Mouse (Mus musculus): ENCODE results near the gene Trnt1. TPM values are rescaled to one million over a fixed set of nuclear protein-coding genes. Genes with fewer than 3 reads are reported as not detected.

The Trnt1 gene
- polyA plus RNA-seq, 1 experiment from 2014 or later: 56.7 TPM

DNA sequence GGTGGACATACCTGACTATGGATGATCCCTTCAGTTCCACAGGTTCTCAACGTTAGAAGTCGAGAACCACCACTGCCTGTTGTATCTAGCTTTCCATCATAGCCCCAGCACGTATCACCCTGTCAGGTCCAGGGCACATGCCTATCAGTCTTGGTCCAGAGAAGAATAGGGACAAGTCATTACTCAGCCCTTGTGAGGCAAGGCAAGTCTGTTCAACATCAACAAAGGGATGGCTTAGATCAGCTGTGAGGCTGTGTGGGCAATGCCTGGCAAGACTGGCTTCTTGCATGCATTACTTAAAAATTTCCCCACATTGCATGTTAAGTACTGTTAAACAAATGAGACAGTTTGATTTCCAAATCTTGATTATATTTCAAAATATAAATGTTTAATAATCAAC, 21.1 kb upstream of the Trnt1 start:
- no peak overlapping the region for H3K27ac ChIP-seq
- H3K27me3 ChIP-seq: no peaks in the 10 kb centered on the region
- H3K9ac ChIP-seq: no peak overlapping the region
- 78% methylated on average over 3 of the region's 3 CpGs for WGBS
- no peak for ATAC-seq (ENCODE audit: borderline replicate concordance, extremely low read depth, low FRiP score, low TSS enrichment)
- H3K4me1 ChIP-seq: no peaks in the 10 kb centered on the region
- H3K9me3 ChIP-seq: no peaks in the 10 kb centered on the region
- H3K4me2 ChIP-seq: no peak overlapping the region
- H3K4me3 ChIP-seq: no peak overlapping the region
- no peaks in the 10 kb centered on the region for H3K36me3 ChIP-seq

GRCm38 (mm10) chr6:106748887-106749388, 20.0 kb upstream of the Trnt1 start, which contains the start of gene Il5ra:
Gene Il5ra, minus strand, starts transcription at chr6:106749037.
- Histone ChIP-seq H3K27me3 (no peaks in the 10 kb centered on the region), H3K36me3 (no peaks in the 10 kb centered on the region), H3K4me1 (no peaks in the 10 kb centered on the region), H3K9ac (no peak within 1 kb of the TSS), H3K27ac (no peak within 1 kb of the TSS), H3K9me3 (no peaks in the 10 kb centered on the region), H3K4me3 (no peak within 1 kb of the TSS), H3K4me2 (no peak within 1 kb of the TSS)
- no peak for ATAC-seq (ENCODE audit: borderline replicate concordance, extremely low read depth, low FRiP score, low TSS enrichment)
- WGBS: 49% methylated on average over 6 of the region's 6 CpGs

- Histone ChIP-seq H3K27ac (no peak overlapping the region), H3K27me3 (no peaks in the 10 kb centered on the region), H3K4me3 (no peak overlapping the region), H3K4me1 (no peaks in the 10 kb centered on the region), H3K4me2 (no peak overlapping the region), H3K9ac (no peak overlapping the region), H3K36me3 (no peaks in the 10 kb centered on the region), H3K9me3 (no peaks in the 10 kb centered on the region)
- ATAC-seq (ENCODE audit: borderline replicate concordance, extremely low read depth, low FRiP score, low TSS enrichment): no peak
- 79% methylated on average over 7 of the region's 7 CpGs for WGBS
These were observed 18.6 kb upstream of the Trnt1 start for GRCm38 (mm10) chr6:106750291-106750690.

DNA sequence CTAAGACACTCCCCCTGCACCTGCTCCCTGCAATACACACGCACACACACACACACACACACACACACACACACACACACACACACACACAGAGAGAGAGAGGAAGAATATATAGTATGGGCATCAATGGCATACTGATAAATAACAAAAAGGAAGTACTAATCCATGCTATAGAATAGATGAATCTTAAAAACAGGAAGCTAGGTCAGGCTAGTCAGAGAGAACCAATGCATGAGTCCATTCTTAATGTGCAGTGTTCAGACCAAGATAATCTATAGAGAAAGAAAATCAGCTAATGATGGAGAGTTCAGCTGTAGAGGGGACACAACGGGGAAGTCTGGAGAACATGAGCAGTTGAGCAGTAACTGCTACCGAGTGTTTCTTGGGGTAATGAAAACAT, 10.6 kb upstream of the Trnt1 start:
- ATAC-seq (ENCODE audit: borderline replicate concordance, extremely low read depth, low FRiP score, low TSS enrichment): no peak
- no peaks in the 10 kb centered on the region for H3K27me3 ChIP-seq
- WGBS: 67% methylated on average over 3 of the region's 3 CpGs
- H3K4me1 ChIP-seq: no peaks in the 10 kb centered on the region
- H3K4me3 ChIP-seq: no peak overlapping the region
- H3K36me3 ChIP-seq: no peaks in the 10 kb centered on the region
- no peak overlapping the region for H3K27ac ChIP-seq
- H3K9me3 ChIP-seq: no peaks in the 10 kb centered on the region
- H3K9ac ChIP-seq: no peak overlapping the region
- no peak overlapping the region for H3K4me2 ChIP-seq

GRCm38 (mm10) chr6:106760473-106761218, 8.3 kb upstream of the Trnt1 start:
- Histone ChIP-seq H3K9me3 (no peaks in the 10 kb centered on the region), H3K4me1 (no peaks in the 10 kb centered on the region), H3K4me3 (no peak overlapping the region), H3K4me2 (no peak overlapping the region), H3K36me3 (no peaks in the 10 kb centered on the region), H3K9ac (no peak overlapping the region), H3K27ac (no peak overlapping the region), H3K27me3 (no peaks in the 10 kb centered on the region)
- ATAC-seq (ENCODE audit: borderline replicate concordance, extremely low read depth, low FRiP score, low TSS enrichment): no peak
- WGBS: 80% methylated on average over 3 of the region's 3 CpGs

DNA sequence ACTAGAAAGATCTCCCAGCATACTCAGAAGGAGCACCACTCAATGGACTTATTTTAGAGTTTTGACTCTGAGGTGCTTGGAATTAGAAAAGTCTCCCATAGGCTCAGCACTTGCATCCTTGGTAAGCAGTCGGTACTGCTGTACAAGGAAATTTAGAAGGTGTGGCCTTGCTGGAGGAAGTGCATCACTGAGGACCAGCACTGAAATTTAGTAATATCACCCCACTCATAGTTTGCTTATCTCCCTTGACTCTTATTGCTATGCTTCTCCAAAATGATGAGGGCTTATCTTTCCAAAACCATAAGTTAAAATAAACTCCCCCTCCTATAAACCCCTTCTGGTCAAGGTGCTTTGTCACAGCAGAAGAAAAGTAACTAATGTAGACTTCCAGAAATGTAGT, 7.4 kb upstream of the Trnt1 start:
- Histone ChIP-seq H3K4me1 (no peaks in the 10 kb centered on the region), H3K27ac (no peak overlapping the region), H3K9me3 (no peaks in the 10 kb centered on the region), H3K27me3 (no peaks in the 10 kb centered on the region), H3K36me3 (no peaks in the 10 kb centered on the region), H3K4me2 (no peak overlapping the region), H3K4me3 (no peak overlapping the region), H3K9ac (no peak overlapping the region)
- no peak for ATAC-seq (ENCODE audit: borderline replicate concordance, extremely low read depth, low FRiP score, low TSS enrichment)
- 60% methylated on average over 1 of the region's 1 CpGs for WGBS

DNA sequence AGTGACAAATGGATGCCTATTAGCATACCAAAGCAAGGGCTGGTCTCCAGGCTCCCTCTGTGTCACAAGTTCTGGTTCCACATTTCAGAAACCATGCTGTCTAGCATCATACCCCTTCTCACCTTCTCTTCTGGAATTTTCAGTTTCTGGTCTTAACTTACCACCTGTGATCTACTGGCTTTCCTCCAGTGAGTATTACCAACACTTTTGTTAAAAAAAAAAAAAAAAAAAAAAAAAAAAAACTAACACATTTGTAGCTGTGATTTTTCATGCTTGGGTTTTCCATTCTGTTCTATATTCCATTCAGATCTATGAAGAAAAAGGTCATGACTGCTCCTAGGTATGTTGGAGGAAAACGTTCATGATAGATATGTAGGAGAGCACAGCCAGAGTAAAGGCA, 3.0 kb upstream of the Trnt1 start:
- WGBS: 64% methylated on average over 1 of the region's 1 CpGs
- no peak for ATAC-seq (ENCODE audit: borderline replicate concordance, extremely low read depth, low FRiP score, low TSS enrichment)
- Histone ChIP-seq H3K27ac (no peak overlapping the region), H3K27me3 (no peaks in the 10 kb centered on the region), H3K9me3 (no peaks in the 10 kb centered on the region), H3K9ac (no peak overlapping the region), H3K36me3 (no peaks in the 10 kb centered on the region), H3K4me1 (peaks cover 8% of the 10 kb centered on the region), H3K4me2 (no peak overlapping the region), H3K4me3 (no peak overlapping the region)

DNA sequence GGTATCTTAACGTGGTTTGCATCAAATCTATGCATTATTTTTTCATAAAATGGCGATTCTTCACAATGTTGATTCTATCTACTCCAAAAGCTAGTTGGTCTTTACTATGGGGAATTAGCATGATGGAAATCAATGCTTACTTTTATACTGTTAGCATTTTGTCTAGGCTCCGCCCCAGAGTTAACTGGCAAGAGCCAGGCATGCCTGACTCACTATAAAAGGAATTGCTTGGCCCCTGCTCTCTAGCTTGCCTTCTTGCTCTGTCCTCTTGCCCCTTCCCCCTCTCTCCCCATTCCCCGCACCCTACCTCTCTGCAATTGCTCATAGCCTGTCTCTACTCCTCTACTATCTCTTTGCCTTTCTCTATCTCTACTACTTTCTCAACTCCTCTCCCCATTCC, 2.1 kb upstream of the Trnt1 start:
- Histone ChIP-seq H3K36me3 (no peaks in the 10 kb centered on the region; the same call in 1 of the 2 replicates), H3K9me3 (no peaks in the 10 kb centered on the region), H3K4me2 (no peak overlapping the region), H3K9ac (no peak overlapping the region), H3K4me3 (no peak overlapping the region), H3K27ac (no peak overlapping the region), H3K27me3 (no peaks in the 10 kb centered on the region), H3K4me1 (peaks cover 8% of the 10 kb centered on the region)
- WGBS: 69% methylated on average over 4 of the region's 4 CpGs
- no peak for ATAC-seq (ENCODE audit: borderline replicate concordance, extremely low read depth, low FRiP score, low TSS enrichment)

DNA sequence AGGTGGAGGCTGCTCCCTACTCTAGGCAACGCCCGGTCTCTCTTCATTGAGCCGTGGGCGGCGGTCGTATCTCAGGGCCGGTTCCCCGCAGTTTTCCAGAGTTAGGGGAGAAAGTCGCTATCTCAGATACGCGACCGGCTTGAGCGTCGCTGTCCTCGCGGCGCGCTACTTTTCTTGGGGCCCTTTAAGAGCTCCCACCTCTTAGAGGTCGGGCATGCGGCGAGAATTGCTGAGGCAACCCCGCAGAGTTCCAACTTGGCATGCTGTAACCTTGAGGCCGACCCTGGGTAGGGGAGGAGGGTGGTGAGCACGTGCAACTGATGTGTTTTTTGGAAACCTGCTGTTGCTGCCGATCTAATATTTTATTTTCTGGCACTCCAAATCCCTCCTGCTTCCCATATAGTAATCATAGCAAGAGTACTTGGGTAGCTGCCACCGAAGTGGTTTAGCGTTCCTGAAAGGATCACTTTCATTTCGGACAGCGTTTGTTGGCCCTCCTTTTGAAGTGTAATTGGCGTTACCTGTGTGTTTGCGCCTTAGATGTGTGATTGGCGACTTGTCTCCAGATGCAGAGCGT, 458 bp downstream of the Trnt1 start:
- 3% methylated on average over 33 of the region's 33 CpGs for WGBS
- Histone ChIP-seq H3K9ac (peak overlapping the region; percentile 61), H3K27me3 (no peaks in the 10 kb centered on the region), H3K27ac (peak overlapping the region; percentile 16; the same call in 1 of the 2 replicates), H3K4me3 (peak overlapping the region; percentile 71), H3K36me3 (peaks cover 20% of the 10 kb centered on the region), H3K4me2 (peak overlapping the region; percentile 83), H3K4me1 (peaks cover 8% of the 10 kb centered on the region), H3K9me3 (no peaks in the 10 kb centered on the region)
- peak; percentile 73; the same call in 1 of the 2 replicates for ATAC-seq (ENCODE audit: borderline replicate concordance, extremely low read depth, low FRiP score, low TSS enrichment)

- no peak for ATAC-seq (ENCODE audit: borderline replicate concordance, extremely low read depth, low FRiP score, low TSS enrichment)
- WGBS: 38% methylated on average over 4 of the region's 4 CpGs
- Histone ChIP-seq H3K36me3 (peaks cover 23% of the 10 kb centered on the region), H3K4me2 (peak overlapping the region; percentile 83), H3K9me3 (no peaks in the 10 kb centered on the region), H3K27ac (no peak overlapping the region), H3K9ac (peak overlapping the region; percentile 61), H3K4me3 (peak overlapping the region; percentile 71), H3K27me3 (no peaks in the 10 kb centered on the region), H3K4me1 (peaks cover 8% of the 10 kb centered on the region)
These were observed 1.1 kb downstream of the Trnt1 start for GRCm38 (mm10) chr6:106770046-106770445.

GRCm38 (mm10) chr6:106787138-106787537, 18.2 kb downstream of the Trnt1 start:
- no peak overlapping the region for H3K4me2 ChIP-seq
- WGBS: 80% methylated on average over 3 of the region's 3 CpGs
- H3K9ac ChIP-seq: no peak overlapping the region
- H3K4me1 ChIP-seq: no peaks in the 10 kb centered on the region
- H3K9me3 ChIP-seq: no peaks in the 10 kb centered on the region
- ATAC-seq (ENCODE audit: borderline replicate concordance, extremely low read depth, low FRiP score, low TSS enrichment): no peak
- H3K36me3 ChIP-seq: peaks cover 34% of the 10 kb centered on the region
- no peaks in the 10 kb centered on the region for H3K27me3 ChIP-seq
- H3K27ac ChIP-seq: no peak overlapping the region
- H3K4me3 ChIP-seq: no peak overlapping the region

- Histone ChIP-seq H3K4me3 (no peak overlapping the region), H3K9me3 (no peaks in the 10 kb centered on the region), H3K27ac (no peak overlapping the region), H3K4me1 (no peaks in the 10 kb centered on the region), H3K9ac (no peak overlapping the region), H3K36me3 (peaks cover 47% of the 10 kb centered on the region), H3K27me3 (no peaks in the 10 kb centered on the region), H3K4me2 (no peak overlapping the region)
- ATAC-seq (ENCODE audit: borderline replicate concordance, extremely low read depth, low FRiP score, low TSS enrichment): no peak
- WGBS: 88% methylated on average over 8 of the region's 8 CpGs
These were observed 22.5 kb downstream of the Trnt1 start for GRCm38 (mm10) chr6:106791429-106791828.

Measured in lung, embryonic 15.5 days (tissue).